Mouse (Mus musculus): ENCODE data around the gene Gucd1.

DNA sequence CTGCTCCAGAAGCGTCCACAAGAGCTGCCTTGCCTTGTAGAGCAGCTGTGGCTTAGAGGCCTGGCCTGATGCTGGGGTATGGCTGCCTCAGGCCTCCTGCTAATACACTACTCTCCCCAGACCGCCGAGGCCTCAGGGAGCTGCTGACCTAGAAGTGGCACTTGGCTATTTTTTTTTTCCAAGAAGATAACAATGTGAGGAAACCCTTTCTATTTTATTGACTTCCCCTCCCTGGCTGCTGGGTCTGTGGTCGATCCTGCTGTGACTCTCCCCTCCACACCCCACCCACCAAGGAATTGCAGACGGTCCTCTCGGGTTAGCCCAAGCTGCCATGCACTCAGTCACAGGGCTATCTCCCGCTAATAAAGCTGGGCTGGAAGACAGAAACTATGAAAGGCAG lies 183.6 kb downstream of the Gucd1 start:
- TF ChIP-seq CTCF (conservative IDR thresholded peaks at IDR 0.05; ENCODE audit: insufficient read depth, insufficient read length, low read depth, low read length) (no peak), POLR2A (IDR thresholded peaks at IDR 0.05; ENCODE audit: low read depth, low read length) (no peak)
